Mouse (Mus musculus) thymus, postnatal 0 days (tissue): ENCODE results near the gene Mast1. TPM values are rescaled to one million over a fixed set of nuclear protein-coding genes. Genes with fewer than 3 reads are reported as not detected.

Experiments
- DNase-seq: peaks from one replicate; pipeline ENCODE4 v3.0.0-alpha.2; 2015; ENCODE audit warnings: low spot score
- polyA plus RNA-seq: library from polyadenylated mRNA; unstranded; fragments of >200 nt; fragmentation: Nextera tagmentation; extraction: Ambion mirVana; gene quantifications from 2 replicates; pipeline ENCODE4 v1.2.1, GENCODE M21; 2015

Mast1 gene
- polyA plus RNA-seq, 1 experiment from 2014 or later: 0.08 TPM

DNA sequence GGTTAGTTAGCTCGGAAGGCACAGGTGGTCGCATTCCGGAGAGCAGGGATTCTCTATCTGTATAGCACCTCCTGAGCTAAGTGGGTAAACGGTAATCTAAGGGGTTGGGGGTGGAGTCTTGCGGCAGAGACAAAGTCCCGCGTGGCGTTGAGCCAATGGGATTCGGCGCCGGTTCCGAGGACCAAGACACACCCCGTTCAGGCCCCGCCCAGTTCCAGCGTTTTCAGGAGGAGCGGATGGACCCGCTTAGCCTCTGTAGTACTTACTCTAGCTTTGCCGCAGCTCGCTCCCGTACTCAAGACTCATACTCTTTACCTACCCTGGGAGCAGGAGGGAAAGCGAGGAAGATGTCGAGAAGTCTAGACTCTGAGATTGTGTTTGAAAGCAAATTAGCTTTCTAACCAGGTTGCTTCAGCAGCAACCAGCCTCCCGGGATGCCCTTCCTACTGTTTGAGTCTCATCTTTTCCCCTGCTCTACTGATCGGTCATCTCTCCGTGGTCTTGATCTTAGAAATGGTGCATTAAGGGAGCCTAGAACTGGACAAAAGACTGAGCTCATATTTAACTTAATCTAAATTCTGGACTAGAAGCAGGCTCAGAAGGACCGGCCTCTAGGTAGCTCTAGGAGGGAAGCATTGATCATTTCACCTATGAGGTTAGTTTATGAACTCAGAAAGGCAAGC lies 7.5 kb upstream of the Mast1 start:
- peak; percentile 57 for DNase-seq

DNA sequence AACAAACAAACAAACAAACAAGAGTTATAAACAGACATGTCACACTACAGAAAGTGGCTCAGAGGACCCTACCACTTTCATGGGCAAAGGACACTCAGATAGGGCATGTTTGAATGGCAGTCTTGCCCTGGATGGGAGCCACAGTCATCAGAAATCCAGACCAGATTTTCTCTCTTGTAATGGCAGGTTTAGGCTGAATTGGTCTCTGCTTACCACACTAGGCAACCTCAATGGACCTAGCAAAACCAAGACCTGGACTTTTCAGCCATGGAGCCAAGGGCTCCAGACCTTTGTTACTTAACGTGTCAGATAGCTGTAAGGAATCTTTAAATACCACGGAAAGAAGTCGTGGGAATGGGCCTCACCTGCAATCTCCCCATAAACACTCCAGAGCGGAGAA lies 6.5 kb upstream of the Mast1 start:
- DNase-seq: no peak

DNA sequence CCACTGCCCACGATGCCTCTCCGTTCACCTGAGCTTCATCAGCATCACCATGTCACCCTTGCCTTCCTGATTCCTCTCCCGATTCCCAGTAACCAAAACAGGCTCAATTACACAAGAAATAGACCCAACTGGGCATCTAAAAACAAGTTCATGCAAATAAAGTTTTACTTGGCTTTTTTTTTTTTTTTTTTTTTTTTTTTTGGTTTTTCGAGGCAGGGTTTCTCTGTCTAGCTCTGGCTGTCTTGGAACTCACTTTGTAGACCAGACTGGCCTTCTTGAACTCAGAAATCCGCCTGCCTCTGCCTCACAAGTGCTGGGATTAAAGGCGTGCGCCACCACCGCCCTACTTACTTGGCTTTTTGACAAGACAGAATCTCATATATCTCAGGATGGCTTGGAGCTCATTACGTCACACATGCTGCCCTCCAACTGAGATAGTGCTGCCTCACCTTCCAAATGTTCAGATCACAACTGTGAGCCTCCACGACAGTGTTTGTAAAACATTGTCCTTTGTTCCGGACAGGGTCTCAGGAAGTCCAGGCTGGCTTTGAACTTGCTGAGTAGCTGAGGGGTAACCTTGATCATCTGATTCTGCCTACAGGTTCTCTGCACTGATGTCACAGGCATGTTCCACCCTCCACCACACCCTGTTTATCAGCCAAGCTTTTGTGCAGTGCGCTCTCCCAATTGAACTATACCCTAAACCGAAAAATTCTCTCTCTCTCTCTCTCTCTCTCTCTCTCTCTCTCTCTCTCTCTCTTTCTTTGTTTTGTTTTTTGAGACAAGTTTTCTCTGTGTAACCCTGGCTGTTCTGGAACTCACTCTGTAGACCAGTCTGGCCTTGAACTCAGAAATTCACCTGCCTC lies 694 bp upstream of the Mast1 start:
- DNase-seq: no peak

DNA sequence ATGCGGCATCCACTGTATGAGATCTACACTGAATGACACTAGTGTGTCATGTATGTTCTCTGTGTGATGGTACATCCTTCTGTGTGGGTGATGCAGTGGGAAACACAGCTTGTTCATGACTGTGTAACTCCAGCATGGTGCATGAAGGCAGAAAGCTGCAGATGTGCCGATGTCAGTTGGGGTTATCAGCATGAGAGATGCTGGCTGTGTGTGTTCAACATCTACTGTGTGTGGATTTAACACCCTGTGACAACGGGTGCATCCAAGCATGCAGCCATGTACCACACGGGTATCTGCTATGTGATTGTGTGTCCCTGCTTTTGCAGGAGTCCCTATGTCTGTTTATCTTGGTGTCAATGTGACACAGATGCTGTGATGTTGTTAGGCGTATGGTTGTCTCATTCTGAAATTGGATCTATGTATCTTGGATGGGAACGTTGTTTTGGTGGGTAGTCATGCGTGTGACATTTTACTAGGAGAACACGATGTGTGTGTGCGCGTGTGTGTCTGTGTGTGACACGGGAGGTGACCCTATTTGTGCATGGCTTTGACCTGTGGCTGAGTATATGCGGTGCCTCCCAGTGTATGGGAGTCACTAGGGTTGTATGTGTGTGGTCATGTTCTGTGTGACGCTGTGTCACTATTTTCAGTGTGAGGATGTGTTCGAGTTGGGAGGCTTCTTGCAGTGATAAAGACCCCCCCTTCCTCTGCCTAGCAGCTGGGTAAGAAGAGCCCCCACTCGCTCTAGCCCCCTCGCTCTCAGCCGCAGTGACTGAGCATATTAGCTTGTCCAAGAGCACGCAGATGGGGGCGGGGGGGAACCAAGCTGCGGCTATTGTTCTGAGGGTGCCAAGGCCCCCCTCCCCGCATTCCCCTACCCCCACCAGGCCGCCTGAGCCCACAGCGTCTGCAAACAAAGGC lies 858 bp downstream of the Mast1 start:
- no peak for DNase-seq

DNA sequence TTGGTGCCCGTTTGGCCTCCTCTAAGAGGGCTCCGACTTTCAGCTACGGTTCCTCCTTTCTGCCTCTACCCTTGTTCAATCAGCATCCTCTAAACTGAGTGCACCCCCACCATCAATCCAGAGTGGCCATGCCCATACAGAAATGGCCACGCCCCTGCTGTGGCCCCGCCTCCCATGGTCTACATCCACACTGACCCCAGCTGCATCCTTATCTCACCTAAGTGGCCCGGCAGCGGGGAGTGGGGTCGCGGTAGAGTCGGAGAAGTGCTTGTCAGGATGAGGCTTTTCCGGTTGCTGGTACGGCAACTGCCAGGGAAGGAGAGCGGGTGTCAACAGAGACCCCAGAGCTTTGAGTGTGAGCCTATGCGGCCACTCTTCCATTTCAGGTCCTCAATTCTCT lies 1.7 kb downstream of the Mast1 start:
- no peak for DNase-seq

DNA sequence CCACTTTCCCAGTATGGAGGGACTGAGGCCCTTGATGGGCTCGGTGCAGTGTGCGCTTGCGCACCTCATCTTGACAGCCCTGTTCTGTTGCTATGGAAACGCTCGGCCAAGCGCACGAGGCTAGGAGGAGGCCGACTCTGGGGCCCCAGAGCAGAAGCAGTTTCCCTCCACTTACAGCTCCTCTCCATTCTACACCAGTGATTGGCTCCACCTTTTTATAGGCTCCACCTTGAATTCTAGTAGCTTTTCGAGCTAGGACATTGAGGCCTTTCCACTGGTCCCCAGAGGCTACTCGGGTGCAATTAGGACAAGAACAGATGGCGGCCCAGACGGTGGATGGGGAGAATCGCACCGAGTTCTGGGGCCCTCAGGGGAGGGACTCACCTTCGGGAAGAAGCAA lies 2.3 kb downstream of the Mast1 start:
- DNase-seq: no peak

DNA sequence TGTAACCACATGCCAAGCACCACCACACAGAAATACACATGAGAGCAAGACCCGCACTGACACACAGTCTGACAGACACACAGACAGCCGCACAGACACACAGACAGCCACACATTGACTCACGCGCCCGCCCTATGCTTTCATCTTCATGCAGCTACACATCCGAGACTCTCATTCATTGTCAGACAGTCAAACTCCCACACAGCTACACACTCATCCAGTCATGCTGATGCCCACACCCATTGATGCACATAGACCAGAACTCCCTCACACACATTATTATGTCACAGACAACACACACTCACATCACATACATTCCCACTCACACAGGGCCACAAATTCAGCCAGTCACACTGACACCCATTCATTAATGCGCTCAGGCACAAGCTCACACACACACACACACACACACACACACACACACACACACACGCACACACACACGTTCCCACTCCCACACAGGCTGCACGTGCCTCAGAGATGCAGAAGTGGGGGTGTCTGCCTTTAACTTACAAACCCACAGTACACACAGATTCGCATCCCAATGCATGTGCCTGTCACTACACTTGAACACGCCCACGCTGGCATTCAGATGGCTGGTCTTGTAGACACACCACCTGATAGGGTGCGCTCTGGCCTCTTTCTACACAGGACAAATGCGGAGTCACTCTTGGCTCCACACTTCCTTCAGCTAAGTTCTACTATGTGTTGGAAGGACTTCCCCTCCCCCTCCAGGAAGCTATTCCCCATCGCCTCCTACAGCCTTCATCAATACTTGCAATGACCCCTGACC lies 3.2 kb downstream of the Mast1 start:
- no peak for DNase-seq

DNA sequence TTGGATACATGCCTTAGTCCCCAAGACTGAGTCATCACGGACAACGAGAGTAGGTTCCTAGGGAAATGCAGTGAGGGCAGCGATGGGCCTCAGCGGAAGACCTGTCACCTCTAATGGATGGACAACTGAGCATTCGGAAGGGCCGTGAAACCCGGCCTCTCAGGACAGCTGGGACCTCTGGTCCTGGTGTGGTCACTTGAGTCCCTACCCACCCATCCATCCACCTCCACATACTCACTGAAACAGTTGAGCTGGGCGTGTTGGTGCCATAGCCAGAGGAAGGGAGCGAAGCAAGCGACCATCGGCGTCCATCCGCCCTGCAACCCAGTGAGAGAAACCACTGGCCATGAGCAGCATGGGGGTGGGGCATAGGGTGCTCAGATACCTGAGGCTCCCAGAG lies 6.6 kb downstream of the Mast1 start:
- no peak for DNase-seq

DNA sequence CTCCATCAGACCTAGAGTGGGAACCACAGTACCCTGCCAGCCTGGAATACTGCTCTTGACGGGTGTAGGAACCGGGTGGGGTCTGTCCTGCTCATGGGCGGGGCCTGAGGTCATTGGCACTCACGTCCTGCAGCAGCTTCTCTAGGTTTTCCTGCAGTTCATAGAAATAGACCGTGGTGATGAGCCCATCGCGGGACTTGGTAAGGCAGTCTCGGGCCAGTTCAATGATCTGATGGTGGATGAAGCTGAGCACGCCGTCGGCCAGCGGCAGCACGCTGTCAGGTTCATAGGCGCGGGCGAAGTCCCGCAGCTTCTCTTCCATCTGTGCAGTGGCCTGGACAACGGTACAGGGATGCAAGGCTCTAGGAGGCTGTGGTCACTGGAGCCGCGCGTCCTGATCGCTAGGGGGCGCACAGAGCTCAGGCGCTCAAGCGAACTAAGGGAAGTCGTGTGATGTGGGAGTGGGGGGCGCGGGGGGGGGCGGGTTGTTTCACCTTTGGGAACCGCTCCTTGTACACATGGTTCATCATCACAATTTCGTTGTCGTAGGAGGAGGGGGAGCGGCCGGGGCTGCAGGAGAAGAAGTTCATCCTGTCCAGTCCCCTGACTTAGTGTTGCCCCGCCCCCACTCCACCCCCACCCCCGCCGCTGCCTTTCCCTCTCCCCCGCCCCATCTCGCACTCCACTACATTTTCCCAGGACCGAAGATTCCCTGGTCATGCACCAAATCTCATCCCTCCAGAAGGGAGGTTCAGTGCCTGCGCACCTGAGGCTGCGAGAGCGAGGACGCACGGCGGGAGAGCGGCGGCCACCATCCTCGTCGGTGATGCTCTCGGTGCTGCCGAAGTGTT lies 8.5 kb downstream of the Mast1 start:
- DNase-seq: peak; percentile 54

DNA sequence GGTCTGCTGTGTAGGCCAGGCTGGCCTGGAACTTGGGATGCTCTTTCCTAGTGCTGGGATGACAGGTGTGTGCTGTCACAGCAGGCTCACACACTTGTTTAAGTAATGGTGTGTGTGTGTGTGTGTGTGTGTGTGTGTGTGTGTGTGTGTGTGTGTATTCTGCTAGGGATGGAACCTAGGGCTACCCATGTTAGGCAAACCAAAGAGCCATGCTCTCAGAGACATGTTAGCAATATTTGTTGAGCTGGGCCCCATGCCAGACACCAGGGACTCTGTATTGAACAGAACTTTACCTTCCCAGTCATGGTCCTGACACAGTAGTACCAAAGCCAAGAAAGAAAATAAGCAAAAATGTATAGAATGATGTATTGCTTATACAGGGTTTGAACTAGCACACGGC lies 9.6 kb downstream of the Mast1 start:
- no peak for DNase-seq

DNA sequence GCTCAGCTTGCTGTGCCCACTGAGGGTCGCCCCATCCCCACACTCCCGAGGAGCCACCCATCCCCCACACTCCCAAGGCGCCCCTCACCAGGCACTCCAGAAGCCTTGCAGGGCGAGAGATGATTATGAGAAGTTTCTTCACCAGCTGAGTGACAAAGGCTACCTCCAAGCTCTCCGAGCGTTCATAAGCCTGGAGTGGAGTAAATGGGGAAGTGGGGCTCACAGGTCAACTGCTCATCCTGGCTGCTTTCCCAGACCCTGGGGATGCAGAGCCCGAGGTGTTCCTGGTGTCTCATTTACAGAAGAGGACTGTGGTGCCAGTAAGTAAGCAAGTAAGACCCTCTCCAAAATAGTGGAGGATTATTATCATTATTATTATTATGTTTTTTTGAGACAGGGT lies 11.6 kb downstream of the Mast1 start:
- DNase-seq: no peak

DNA sequence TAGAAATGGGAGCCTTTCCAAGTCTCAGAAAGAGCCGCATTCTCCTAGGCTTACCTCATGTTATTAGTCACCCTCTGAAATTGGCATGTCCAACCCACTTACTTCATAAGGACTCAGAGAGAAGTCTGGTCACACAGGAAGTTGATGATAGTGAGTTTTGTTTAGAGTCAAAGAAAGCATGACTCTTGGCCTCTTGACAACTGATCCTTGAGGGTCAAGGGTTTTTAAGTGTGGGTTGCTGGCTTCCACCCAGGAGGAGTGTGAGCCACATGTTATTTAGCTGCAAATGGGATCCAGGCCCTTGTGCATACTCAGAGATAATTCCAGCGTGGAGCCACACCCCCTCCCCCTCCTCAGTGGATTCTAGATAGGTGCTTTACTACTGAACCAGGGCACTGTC lies 15.6 kb downstream of the Mast1 start:
- DNase-seq: no peak

DNA sequence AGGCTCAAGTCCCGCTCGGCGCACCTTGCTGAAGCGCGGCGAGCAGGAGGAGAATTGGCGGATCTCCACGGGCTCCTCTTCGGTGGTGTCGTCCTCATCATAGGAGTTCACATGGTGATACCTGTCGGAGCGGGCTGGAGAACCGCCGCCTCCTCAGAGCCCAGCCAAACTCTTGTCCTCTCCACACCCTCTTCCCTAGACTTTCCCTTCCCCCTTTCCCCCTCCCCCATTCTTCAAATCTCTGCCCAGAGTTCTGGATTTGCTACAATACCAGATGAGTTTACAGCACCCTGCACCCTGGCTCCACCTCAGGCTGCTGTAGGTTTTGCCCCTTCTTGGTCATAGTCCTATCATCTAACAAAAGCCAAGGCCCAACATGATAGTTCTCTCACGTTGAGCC lies 18.5 kb downstream of the Mast1 start:
- no peak for DNase-seq

DNA sequence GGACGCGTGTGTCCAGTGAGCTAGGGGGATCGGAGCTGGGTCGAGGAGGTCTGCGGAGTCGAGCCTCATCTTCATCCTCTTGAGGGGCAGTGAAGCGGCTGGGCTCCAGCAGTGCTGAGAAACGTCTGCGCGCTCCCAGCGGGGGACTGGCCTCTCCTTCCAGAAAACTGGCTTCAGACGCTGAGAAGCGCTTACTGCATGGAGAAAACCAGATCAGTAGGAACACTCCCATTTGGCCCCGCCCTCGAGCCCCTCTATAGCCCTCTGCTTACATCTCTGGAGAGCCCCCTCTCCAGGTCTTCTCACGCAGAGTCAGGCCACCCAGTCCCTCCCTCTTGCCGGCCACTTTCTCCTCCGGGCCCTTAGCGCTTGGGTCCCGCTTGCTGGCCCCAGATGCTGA lies 19.4 kb downstream of the Mast1 start:
- DNase-seq: no peak

DNA sequence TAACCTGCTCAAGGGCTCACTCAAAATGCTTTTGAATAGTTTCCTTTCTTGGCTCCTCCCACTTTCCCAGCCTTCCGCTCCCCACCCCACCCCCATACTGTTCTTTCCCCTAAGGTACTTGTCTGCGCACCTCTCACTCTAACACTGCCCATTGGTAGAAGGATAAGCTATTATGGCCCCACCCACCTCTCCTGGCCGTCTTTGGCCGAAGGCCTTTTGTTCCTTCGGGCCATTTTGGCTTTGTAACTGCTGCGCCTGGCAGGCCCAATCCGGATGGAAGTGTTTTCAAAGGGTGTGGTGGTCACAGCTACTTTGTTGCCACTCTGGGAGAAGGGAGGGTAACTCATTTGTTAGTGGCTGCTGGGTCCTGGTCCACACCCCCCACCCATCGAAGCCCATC lies 21.9 kb downstream of the Mast1 start:
- DNase-seq: no peak

DNA sequence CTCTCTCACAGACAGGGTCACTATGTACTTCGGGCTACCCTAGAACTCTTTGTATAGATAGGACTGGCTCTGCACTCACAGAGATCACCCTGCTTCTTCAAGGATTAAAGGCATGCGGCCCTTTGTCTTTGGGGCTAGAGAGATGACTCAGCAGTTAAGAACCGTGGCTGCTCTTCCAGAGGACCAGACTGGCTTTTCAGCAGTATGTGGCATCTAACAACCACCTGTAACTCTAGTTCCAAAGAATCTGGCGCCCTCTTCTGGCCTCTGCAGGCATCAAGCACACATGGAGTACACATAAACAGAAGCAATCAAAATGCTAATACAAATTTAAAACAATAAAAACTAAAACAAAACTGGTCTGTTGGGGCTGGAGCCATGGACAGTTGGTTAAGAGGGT lies 23.2 kb downstream of the Mast1 start:
- DNase-seq: peak; percentile 61

DNA sequence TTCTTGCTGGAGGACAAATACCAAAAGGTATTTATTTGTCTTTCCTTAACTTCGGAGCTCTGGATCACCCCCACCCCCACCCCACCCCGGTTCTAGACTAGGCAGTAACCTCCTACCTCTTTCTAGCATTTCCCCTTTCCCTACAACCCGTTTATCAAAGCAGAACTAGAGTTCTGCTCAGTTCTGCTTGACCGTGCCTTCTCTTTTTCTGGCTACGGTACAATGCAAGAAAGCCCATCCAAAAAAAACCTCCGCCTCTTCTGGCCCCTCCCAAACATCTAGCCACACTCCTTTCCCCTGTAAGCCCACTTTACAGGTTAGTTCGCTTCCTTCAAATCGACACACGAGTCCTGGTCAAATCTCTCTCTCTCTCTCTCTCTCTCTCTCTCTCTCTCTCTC lies 23.7 kb downstream of the Mast1 start:
- DNase-seq: no peak

DNA sequence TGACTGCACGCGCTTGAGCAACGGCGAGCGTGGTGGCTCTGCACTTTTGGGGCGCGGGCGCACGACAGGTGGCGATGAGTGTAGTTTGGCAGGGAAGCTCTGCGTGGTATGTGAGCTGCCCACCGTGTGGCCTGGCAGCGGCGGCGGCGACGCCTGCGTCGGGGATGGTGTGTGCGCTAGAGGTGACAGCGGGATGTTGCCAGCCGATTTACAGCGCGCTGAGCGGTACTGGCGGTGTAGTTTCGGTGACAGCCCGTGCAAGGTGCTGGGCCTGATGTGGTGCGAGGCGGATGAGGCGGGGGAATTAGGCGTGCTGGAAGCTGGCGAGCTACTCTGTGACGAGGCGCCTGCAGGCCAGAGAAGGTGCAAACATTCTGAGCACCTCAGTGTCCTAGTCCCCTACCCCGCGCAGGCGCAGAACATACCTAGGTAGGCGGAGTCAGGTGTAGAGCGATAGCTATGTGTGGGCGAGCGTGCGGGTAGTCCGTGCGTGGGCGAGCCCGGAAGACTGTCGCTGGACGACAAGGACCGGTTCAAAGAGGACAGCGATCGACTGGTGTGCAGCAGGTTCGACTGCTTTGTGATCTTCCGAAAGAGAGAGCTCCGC lies 24.2 kb downstream of the Mast1 start:
- peak; percentile 83 for DNase-seq

DNA sequence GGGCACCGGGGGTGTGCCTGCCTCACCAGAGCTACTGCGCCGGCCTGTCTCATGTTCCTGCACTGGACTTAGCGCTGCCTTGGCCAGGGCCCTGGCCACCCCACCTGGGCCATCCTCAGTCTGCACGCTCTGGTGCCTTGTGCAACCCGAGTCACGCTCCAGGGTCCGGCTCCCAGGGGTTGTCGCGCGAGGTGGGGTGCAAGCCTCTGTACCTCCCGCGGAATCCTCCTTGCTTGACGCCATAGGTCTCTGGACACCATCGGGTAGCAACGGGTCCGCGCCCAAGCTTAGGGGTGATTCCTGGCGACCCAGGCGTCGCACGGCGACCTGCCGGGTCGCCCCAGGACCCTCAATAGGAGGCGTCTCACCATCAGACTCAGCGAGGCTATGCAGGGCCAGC lies 24.8 kb downstream of the Mast1 start:
- DNase-seq: no peak

DNA sequence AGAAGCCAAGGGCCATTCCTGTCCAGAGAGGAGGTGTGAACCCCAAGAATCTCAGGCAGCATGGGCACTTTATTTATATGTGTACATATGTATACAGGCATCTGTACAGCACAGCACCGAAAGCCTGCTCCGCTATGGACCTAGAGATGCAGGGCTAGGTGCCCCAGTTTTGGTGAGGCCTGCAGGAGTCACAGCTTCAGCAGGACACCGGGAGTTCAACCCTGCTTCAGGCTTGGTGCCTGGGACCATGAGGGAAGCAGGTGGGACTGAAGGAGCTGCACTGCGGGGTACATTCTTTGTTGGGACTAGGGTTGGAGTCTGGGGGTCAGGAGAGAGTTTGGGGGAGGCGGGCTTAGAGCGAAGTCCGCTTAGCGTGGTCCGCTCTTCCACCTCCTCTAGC lies 25.3 kb downstream of the Mast1 start:
- DNase-seq: no peak
